Mouse (Mus musculus) liver, adult 2 months (tissue): ENCODE results near the gene Skp2. TPM values are rescaled to one million over a fixed set of nuclear protein-coding genes. Genes with fewer than 3 reads are reported as not detected.

Experiments
- DNase-seq: peaks from one replicate; pipeline ENCODE4 v3.0.0-alpha.2; 2011; ENCODE audit warnings: low read depth, low spot score; ENCODE audit errors: extremely low read depth
- H3K27ac ChIP-seq: fragments of 200-500 bp; replicated peaks from 2 replicates; pipeline ENCODE4 v1.5.1; 2012; ENCODE audit warnings: low read depth, mild to moderate bottlenecking, control low read depth, inconsistent platforms, low read length; ENCODE audit not compliant: insufficient read depth
- H3K27me3 ChIP-seq: fragments of 200-500 bp; 2 replicates; pipeline ENCODE4 v1.6.1; 2012; ENCODE audit warnings: mild to moderate bottlenecking, moderate library complexity, low read length, inconsistent platforms; ENCODE audit not compliant: control insufficient read depth, insufficient read depth
- H3K36me3 ChIP-seq: fragments of 200-500 bp; 2 replicates; pipeline ENCODE4 v1.6.1; 2012; ENCODE audit warnings: low read length, inconsistent platforms; ENCODE audit not compliant: control insufficient read depth, insufficient read depth
- H3K4me1 ChIP-seq: fragments of 200-500 bp; 2 replicates; pipeline ENCODE4 v1.6.1; 2011; ENCODE audit warnings: low read length; ENCODE audit not compliant: control insufficient read depth, insufficient read depth
- H3K4me3 ChIP-seq: fragments of 200-500 bp; 2 replicates; pipeline ENCODE4 v1.5.1; 2011; ENCODE audit warnings: low read depth, mild to moderate bottlenecking, control low read depth, low read length, moderate library complexity; ENCODE audit not compliant: insufficient read depth
- H3K79me2 ChIP-seq: fragments of 200-500 bp; 2 replicates; pipeline ENCODE4 v1.6.1; 2012; ENCODE audit warnings: inconsistent platforms, mild to moderate bottlenecking, low read length, moderate library complexity; ENCODE audit not compliant: control insufficient read depth, insufficient read depth
- H3K9ac ChIP-seq: fragments of 200-500 bp; 2 replicates; pipeline ENCODE4 v1.6.1; 2012; ENCODE audit warnings: low read depth, mild to moderate bottlenecking, control low read depth, inconsistent platforms, low read length
- CTCF ChIP-seq: fragments of 200-500 bp; IDR thresholded peaks from 2 replicates; pipeline ENCODE4 v1.5.1; 2011; ENCODE audit warnings: low read depth, low read length, control low read depth
- POLR2A ChIP-seq: fragments of 200-500 bp; IDR thresholded peaks from 2 replicates; pipeline ENCODE4 v1.6.1; 2011; ENCODE audit warnings: low read length, control low read depth; ENCODE audit not compliant: insufficient read depth; ENCODE audit errors: extremely low read depth
- WGBS: fragments of 180-500 bp; shearing (Covaris S2); methylation state at CpG from one replicate; pipeline ENCODE4 v1.1.7; 2018; 5-methylcytosine and 5-hydroxymethylcytosine counted together
- polyA plus RNA-seq: library from polyadenylated mRNA; depleted of rRNA; stranded (reverse); fragments of >200 nt; gene quantifications from 2 replicates; pipeline ENCODE4 v1.2.3, GENCODE M21; 2012
- total RNA-seq: library from RNA; depleted of rRNA; stranded (reverse); fragments of >200 nt; gene quantifications from 2 replicates; pipeline ENCODE4 v1.2.3, GENCODE M21; 2014

Gene Skp2
- total and polyA plus RNA-seq, 2 experiments: 0.29 to 1.7 TPM

DNA sequence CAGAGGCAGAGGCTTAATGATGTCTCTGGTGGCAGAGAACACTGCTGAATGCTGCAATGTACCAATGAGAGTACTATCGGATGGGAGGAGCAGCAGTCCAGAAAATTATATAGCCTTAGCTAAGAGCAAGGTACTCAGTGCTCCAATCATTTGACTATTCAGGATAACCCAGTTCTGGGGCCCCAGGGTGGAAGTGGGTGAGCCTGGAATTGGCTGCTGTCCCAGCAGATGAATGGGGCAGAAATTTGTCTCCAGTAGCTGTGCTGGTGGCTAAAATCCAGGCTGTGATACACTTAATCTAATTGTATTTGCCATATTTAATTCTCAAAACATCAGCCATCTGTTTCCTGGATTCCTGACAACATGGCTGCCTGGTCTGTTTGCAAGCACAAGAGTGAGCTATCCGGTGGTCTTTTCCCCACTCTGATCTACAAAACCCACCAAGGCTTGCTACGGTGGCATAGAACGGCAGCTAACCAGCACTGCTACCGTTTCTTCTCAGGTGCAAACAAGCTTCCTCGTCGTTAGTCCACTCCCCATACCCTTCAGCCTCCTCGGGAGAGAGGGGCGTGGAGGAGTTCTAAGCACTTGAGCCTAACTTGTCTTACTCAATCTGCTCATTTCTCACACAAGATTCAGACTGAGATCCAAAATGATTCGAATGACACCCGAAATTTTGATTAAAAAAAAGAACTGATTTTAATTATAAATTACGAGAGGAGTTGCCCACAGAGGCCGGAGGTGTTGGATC lies 22.4 kb downstream of the Skp2 start:
- H3K27ac ChIP-seq: no peak overlapping the region
- DNase-seq: no peak
- TF ChIP-seq CTCF (no peak), POLR2A (no peak)
- H3K79me2 ChIP-seq: peaks cover 3% of the 10 kb centered on the region; the same call in 1 of the 2 replicates
- H3K4me3 ChIP-seq: no peak overlapping the region
- H3K9ac ChIP-seq: no peak overlapping the region
- peaks cover 10% of the 10 kb centered on the region for H3K4me1 ChIP-seq
- H3K27me3 ChIP-seq: no peaks in the 10 kb centered on the region
- no peaks in the 10 kb centered on the region for H3K36me3 ChIP-seq
- 91% methylated on average over 13 of the region's 13 CpGs for WGBS

DNA sequence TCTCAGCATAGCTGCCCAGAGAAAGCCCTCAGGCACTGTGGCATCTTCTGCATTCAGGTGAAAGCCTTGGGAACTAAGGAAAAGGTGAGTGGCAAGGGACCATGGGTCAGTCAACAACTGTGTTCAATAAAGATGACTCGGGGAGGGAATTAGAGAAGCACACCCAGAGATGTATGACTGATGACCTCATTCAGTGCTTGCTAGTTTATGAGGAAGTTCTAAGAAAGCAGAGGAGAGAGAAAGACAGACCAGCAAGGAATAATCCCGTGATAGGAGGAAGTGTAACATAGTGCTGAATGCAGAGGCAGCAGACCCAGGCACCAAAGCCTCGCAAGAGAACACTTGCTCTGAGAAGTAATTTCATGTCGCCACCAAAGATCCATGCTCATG lies 23.7 kb downstream of the Skp2 start:
- Histone ChIP-seq H3K9ac (no peak overlapping the region), H3K27ac (peak overlapping the region; percentile 39; the same call in 1 of the 2 replicates), H3K27me3 (no peaks in the 10 kb centered on the region), H3K36me3 (no peaks in the 10 kb centered on the region), H3K4me1 (peaks cover 10% of the 10 kb centered on the region), H3K79me2 (no peaks in the 10 kb centered on the region), H3K4me3 (no peak overlapping the region)
- DNase-seq: peak; percentile 48
- TF ChIP-seq POLR2A (no peak), CTCF (no peak)
- 50% methylated on average over 4 of the region's 4 CpGs for WGBS

DNA sequence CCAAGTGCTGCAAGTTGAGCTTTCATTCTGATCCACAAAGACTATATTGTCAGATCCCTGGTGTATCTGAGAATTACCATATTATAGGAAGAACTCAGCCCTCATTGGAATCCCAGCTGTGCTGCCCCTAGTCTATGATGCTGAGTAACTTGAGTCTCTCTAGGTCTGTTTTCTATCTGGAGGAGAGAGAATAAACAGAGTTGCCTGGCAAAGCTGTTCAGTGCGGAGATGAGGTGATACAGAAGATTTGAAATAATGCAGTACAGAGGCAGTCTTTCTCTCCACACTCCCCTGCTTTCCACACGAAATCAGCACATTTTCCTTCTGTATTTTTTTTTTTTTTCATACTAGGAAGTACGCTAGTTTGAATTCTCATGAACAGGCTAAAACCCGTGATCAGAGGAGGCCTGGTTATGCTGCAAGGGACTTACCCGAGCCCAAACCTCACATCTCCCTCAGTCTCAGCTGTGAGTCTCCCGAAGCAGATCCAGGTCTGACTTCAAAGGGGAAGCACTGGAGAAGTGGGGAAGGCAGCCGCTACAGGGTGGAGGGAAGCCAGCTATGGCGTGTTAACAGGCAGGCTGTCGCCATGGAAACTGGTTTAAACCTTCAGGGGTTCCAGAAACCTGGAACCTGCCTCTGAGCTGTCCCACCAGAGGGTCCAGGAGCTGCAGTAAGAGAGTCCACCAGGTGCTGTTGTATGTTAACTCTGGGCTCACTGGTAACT lies 24.3 kb downstream of the Skp2 start:
- Histone ChIP-seq H3K4me3 (no peak overlapping the region), H3K79me2 (no peaks in the 10 kb centered on the region), H3K36me3 (no peaks in the 10 kb centered on the region), H3K27ac (peak overlapping the region; percentile 39; the same call in 1 of the 2 replicates), H3K9ac (no peak overlapping the region), H3K4me1 (peaks cover 10% of the 10 kb centered on the region), H3K27me3 (no peaks in the 10 kb centered on the region)
- 89% methylated on average over 9 of the region's 9 CpGs for WGBS
- TF ChIP-seq POLR2A (no peak), CTCF (no peak)
- no peak for DNase-seq

DNA sequence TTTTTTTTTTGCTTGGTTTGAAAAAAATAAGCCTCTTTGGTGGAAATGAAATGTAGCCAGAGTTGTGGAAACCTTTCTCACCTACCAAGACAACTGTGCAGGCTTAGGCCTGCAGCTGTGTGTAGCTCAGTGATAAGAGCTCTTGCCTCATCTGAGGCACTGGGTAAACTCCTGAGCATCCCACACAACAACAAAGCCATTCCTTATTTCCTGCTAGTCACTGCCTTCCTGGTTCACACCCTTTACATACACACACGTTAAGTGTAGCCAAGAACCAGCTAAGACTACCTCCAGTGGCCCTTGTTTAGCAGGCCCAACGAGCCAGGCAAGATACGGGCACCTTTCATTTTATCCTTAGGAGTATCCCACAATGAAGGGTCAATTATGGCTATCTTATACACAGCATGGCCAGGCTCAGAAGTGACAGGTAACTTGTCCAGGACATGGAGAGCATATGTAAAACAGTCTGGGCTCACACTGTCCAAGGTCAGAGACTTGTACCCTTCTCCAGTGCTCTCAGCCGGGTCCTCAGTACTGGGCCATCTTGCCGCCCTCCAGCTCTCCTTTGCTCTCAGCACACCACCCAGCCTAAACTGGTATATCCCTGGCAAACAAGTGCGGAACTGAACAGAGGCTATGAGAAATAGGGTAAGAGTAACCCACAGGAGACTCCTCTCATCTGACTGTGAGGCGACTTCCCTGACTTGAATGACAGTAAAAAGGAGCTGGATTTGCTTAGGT lies 28.0 kb downstream of the Skp2 start:
- 94% methylated on average over 7 of the region's 7 CpGs for WGBS
- peaks cover 3% of the 10 kb centered on the region; the same call in 1 of the 2 replicates for H3K36me3 ChIP-seq
- TF ChIP-seq POLR2A (no peak), CTCF (no peak)
- no peak for DNase-seq
- no peaks in the 10 kb centered on the region; the same call in 1 of the 2 replicates for H3K4me1 ChIP-seq
- H3K4me3 ChIP-seq: no peak overlapping the region
- no peaks in the 10 kb centered on the region for H3K79me2 ChIP-seq
- no peak overlapping the region for H3K27ac ChIP-seq
- H3K27me3 ChIP-seq: no peaks in the 10 kb centered on the region
- no peak overlapping the region for H3K9ac ChIP-seq

DNA sequence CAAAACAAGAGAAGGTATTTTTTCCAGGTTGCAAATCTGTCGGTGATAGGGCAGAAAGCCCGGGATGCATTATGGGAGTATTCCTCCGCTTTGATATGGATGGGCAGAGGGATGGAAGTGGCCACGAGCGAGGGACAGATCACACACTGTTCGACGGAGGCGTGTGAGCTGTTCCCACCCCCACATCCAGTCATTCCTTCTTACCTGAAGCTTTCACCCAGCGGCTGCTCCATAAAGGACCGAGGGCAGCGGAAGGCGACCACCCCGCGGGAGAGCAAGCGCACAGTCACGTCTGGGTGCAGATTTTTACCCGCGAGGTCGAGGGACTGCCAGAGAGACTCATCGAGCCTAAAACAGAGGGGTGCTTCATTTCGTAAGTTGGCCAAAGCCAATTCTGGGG lies 30.4 kb downstream of the Skp2 start:
- H3K27ac ChIP-seq: no peak overlapping the region
- 93% methylated on average over 21 of the region's 21 CpGs for WGBS
- no peak overlapping the region for H3K9ac ChIP-seq
- no peak for DNase-seq
- no peak for TF ChIP-seq CTCF
- no peak for TF ChIP-seq POLR2A
- H3K4me3 ChIP-seq: no peak overlapping the region
- H3K27me3 ChIP-seq: no peaks in the 10 kb centered on the region
- H3K36me3 ChIP-seq: peaks cover 3% of the 10 kb centered on the region; the same call in 1 of the 2 replicates
- H3K79me2 ChIP-seq: no peaks in the 10 kb centered on the region
- H3K4me1 ChIP-seq: no peaks in the 10 kb centered on the region; the same call in 1 of the 2 replicates
